ENCODE assay signal across 9 mouse cellular contexts in genomic region chr1:190171341-190171740, GRCm38 (mm10). TPM values are rescaled to one million over a fixed set of nuclear protein-coding genes. Genes with fewer than 3 reads are reported as not detected.
A peak's percentile ranks its signal among the peaks of the same experiment; 100 is the strongest.
DNase-seq lines count a peak whose midpoint lies in the region; ATAC-seq and TF ChIP-seq lines count a peak whose summit lies in the region.
"Had no signal": no experiment of that assay in that cellular context is flagged by ENCODE, and none has a peak within 500 bp of the region (broad histone marks: within the 10 kb centered on the region; RNA-seq: fewer than 3 reads in every experiment).

No protein-coding gene starts in this region.

- DNase-seq in kidney, adult 9 months = peak; percentile 10
- DNase-seq in kidney, postnatal 25 days = no peak
- no peak for DNase-seq in midbrain, postnatal 0 days (ENCODE audit: low spot score)
- no peak for DNase-seq in frontal cortex, postnatal 25 days (ENCODE audit: low spot score in 2 of 2)
- DNase-seq in embryo, embryonic 10.5 days (ENCODE audit: low spot score) = no peak
- no peak for DNase-seq in urinary bladder, adult 2 months (ENCODE audit: low spot score)
- DNase-seq: adrenal gland, adult 2 months had no signal

- H3K27ac ChIP-seq in forebrain, embryonic 12.5 days = no peak overlapping the region
- H3K27ac ChIP-seq in intestine, postnatal 0 days (ENCODE audit: low read depth, low read length) = no peak overlapping the region
- no peak overlapping the region for H3K27ac ChIP-seq in midbrain, postnatal 0 days (ENCODE audit: low read depth, low read length)

- H3K4me2 ChIP-seq in forebrain, embryonic 12.5 days = peak overlapping the region; percentile 90
- peak overlapping the region; percentile 99 for H3K4me2 ChIP-seq in intestine, postnatal 0 days (replicated peaks; ENCODE audit: low read depth)
- H3K4me2 ChIP-seq in midbrain, postnatal 0 days (ENCODE audit: low read depth, low read length, poor library complexity, severe bottlenecking) = peak overlapping the region; percentile 96

- H3K9ac ChIP-seq in forebrain, embryonic 12.5 days = no peak overlapping the region
- no peak overlapping the region for H3K9ac ChIP-seq in intestine, postnatal 0 days (ENCODE audit: low read depth, low read length)
- no peak overlapping the region for H3K9ac ChIP-seq in midbrain, postnatal 0 days (replicated peaks; ENCODE audit: low read length, poor library complexity, severe bottlenecking)

- no peak for ATAC-seq in forebrain, embryonic 12.5 days (ENCODE audit: low FRiP score)
- no peak for ATAC-seq in intestine, postnatal 0 days
- ATAC-seq in midbrain, postnatal 0 days (ENCODE audit: low FRiP score) = no peak

- 2% methylated on average over 10 of the region's 10 CpGs for WGBS in forebrain, embryonic 12.5 days
- WGBS in intestine, postnatal 0 days = 4% methylated on average over 10 of the region's 10 CpGs
- WGBS in midbrain, postnatal 0 days = 7% methylated on average over 10 of the region's 10 CpGs

- H3K4me1 ChIP-seq in forebrain, embryonic 12.5 days = peaks cover 66% of the 10 kb centered on the region
- no peaks in the 10 kb centered on the region; the same call in 1 of the 2 replicates for H3K4me1 ChIP-seq in intestine, postnatal 0 days (replicated peaks; ENCODE audit: control insufficient read depth, insufficient read depth, low read length)
- peaks cover 11% of the 10 kb centered on the region; the same call in 1 of the 2 replicates for H3K4me1 ChIP-seq in midbrain, postnatal 0 days (ENCODE audit: insufficient read depth, low read length)

- H3K4me3 ChIP-seq in forebrain, embryonic 12.5 days (replicated peaks) = peak overlapping the region; percentile 67
- peak overlapping the region; percentile 69 for H3K4me3 ChIP-seq in intestine, postnatal 0 days (ENCODE audit: low read depth, low read length)
- H3K4me3 ChIP-seq in midbrain, postnatal 0 days (ENCODE audit: low read depth, low read length) = peak overlapping the region; percentile 1; the same call in 1 of the 2 replicates

- H3K9me3 ChIP-seq in forebrain, embryonic 12.5 days = no peaks in the 10 kb centered on the region
- H3K9me3 ChIP-seq in intestine, postnatal 0 days (ENCODE audit: control insufficient read depth) = no peaks in the 10 kb centered on the region
- H3K9me3 ChIP-seq in midbrain, postnatal 0 days (ENCODE audit: low read length) = no peaks in the 10 kb centered on the region

- H3K36me3 ChIP-seq in forebrain, embryonic 12.5 days (replicated peaks) = no peaks in the 10 kb centered on the region
- H3K36me3 ChIP-seq in intestine, postnatal 0 days (ENCODE audit: control insufficient read depth, insufficient read depth) = no peaks in the 10 kb centered on the region
- no peaks in the 10 kb centered on the region for H3K36me3 ChIP-seq in midbrain, postnatal 0 days (ENCODE audit: insufficient read depth, low read length)

- H3K27me3 ChIP-seq in forebrain, embryonic 12.5 days = peaks cover 58% of the 10 kb centered on the region
- H3K27me3 ChIP-seq in intestine, postnatal 0 days (replicated peaks; ENCODE audit: control insufficient read depth, insufficient read depth, low read length) = peaks cover 63% of the 10 kb centered on the region
- H3K27me3 ChIP-seq in midbrain, postnatal 0 days (ENCODE audit: insufficient read depth, low read length) = peaks cover 20% of the 10 kb centered on the region

- no peak for TF ChIP-seq CTCF in intestine, postnatal 0 days (IDR thresholded peaks at IDR 0.05; ENCODE audit: low read depth)
- TF ChIP-seq CTCF in midbrain, postnatal 0 days (IDR thresholded peaks at IDR 0.05) = no peak

RNA-seq across cellular contexts. Expression of gene Prox1, which starts 0.8 kb away (rescaled TPM):
- 13.4 and 16.3 TPM in 2 replicates for polyA plus RNA-seq in forebrain, embryonic 12.5 days (2016; fragmentation: Nextera tagmentation; extraction: Ambion mirVana)
- 1.4 and 1.5 TPM in 2 replicates for polyA plus RNA-seq in intestine, postnatal 0 days (2015; fragmentation: Nextera tagmentation; extraction: Ambion mirVana)
- 11.1 and 16.0 TPM in 2 replicates for total RNA-seq in midbrain, postnatal 0 days (2014; rRNA removed)
- 6.0 and 11.9 TPM in 2 replicates for polyA plus RNA-seq in midbrain, postnatal 0 days (2015; fragmentation: Nextera tagmentation; extraction: Ambion mirVana)
- 0.70 and 1.0 TPM in 2 replicates for polyA plus RNA-seq in urinary bladder, adult 2 months (2012; rRNA removed)

Comparison
In these comparisons a context has a peak if more than half of its experiments do, and no peak if none do; other contexts are left out.
1. H3K4me3 ChIP-seq: peak in every context shown above with its lines; median percentile 69 in intestine, postnatal 0 days; 67 in forebrain, embryonic 12.5 days; 1 in midbrain, postnatal 0 days.